Mouse (Mus musculus): ENCODE measurements around the gene Ephx1.

GRCm38 (mm10) chr1:181022265-181022664, 1.6 kb upstream of the Ephx1 start:
- peak; percentile 72 for TF ChIP-seq CTCF (IDR thresholded peaks at IDR 0.05; ENCODE audit: insufficient read depth, low read length)
- no peak for TF ChIP-seq POLR2A (IDR thresholded peaks at IDR 0.05; ENCODE audit: borderline replicate concordance, extremely low read depth, low read depth, low read length)
